Mouse (Mus musculus) frontal cortex, adult 2 months (tissue): ENCODE measurements at regions not wholly inside any gene's neighbourhood (a gene's known extent, or its start where the extent isn't known, plus 50 kb on each side); places are given as distances from the start of the nearest gene placed in this dataset.

Source experiments
- DNase-seq, 2 experiments: peaks; one replicate each; pipeline ENCODE4 v3.0.0; 2022; ENCODE audit warnings: low spot score in 1 of 2; ENCODE audit errors: extremely low spot score in 1 of 2

- no peak for DNase-seq
Measured at GRCm38 (mm10) chr1:52305679-52306632, 72.9 kb upstream of the Gls start.

GRCm38 (mm10) chr1:52302557-52302956 lies 69.5 kb upstream of the Gls start:
- peak; percentile 44 to 91 for DNase-seq

GRCm38 (mm10) chr1:52301266-52301665 lies 68.2 kb upstream of the Gls start:
- peak in 1 of 2 experiments; percentile 62 for DNase-seq

GRCm38 (mm10) chr1:52299559-52299958 lies 66.5 kb upstream of the Gls start:
- peak in 1 of 2 experiments; percentile 57 for DNase-seq

GRCm38 (mm10) chr1:52298336-52298735 lies 65.3 kb upstream of the Gls start:
- no peak for DNase-seq

GRCm38 (mm10) chr1:52296178-52296577 lies 63.1 kb upstream of the Gls start:
- DNase-seq = no peak

- peak; percentile 52 to 65 for DNase-seq
Measured at GRCm38 (mm10) chr1:52294521-52294920, 61.5 kb upstream of the Gls start.

- no peak for DNase-seq
Measured at GRCm38 (mm10) chr1:52293393-52294099, 60.5 kb upstream of the Gls start.
